ENCODE assay signal across 8 mouse cellular contexts in the genomic region with DNA sequence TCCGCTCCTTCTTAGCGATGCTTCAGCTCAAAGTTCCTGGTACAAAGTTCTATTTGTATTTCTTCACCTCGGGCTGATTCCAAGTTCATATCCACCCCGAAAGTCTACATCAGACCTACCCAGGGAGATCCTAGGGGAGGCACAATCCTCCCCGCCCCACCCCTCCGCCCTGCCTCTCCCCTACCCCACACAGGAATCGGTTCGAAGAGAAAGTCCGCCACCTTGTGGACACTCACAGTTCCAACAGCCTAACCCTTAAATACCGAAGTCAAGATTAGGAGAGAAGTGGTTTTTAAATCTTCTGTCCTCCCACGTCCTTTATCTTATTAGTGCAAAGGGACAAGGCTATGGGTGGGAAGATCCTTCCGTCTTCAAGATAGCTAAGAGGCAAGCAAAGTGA. TPM values are rescaled to one million over a fixed set of nuclear protein-coding genes. Genes with fewer than 3 reads are reported as not detected.
DNase-seq lines count a peak whose midpoint lies in the region; ATAC-seq and TF ChIP-seq lines count a peak whose summit lies in the region.

No protein-coding gene starts in this region.

- ATAC-seq in embryonic facial prominence, embryonic 12.5 days (ENCODE audit: insufficient number of reproducible peaks, insufficient read depth, low FRiP score, low TSS enrichment) = no peak
- no peak for ATAC-seq in kidney, embryonic 14.5 days (ENCODE audit: low FRiP score, low TSS enrichment)
- ATAC-seq in liver, embryonic 13.5 days (ENCODE audit: low read depth) = no peak
- peak; percentile 32; the same call in 1 of the 2 replicates for ATAC-seq in neural tube, embryonic 13.5 days (ENCODE audit: low read depth)

- peak overlapping the region; percentile 39 for H3K4me2 ChIP-seq in embryonic facial prominence, embryonic 12.5 days (replicated peaks)
- peak overlapping the region; percentile 35 for H3K4me2 ChIP-seq in kidney, embryonic 14.5 days (replicated peaks; ENCODE audit: low read depth, low read length)
- peak overlapping the region; percentile 21; the same call in 1 of the 2 replicates for H3K4me2 ChIP-seq in liver, embryonic 13.5 days
- peak overlapping the region; percentile 44 for H3K4me2 ChIP-seq in neural tube, embryonic 13.5 days

- TF ChIP-seq CTCF in testis, adult 2 months (IDR thresholded peaks at IDR 0.05; ENCODE audit: control insufficient read depth, insufficient read depth, insufficient replicate concordance, low read depth, low read length) = peak; percentile 61; the same call in 1 of the 2 replicates

- no peak for TF ChIP-seq POLR2A in testis, adult 2 months (IDR thresholded peaks at IDR 0.05; ENCODE audit: control insufficient read depth, low read depth, low read length)

- no peak overlapping the region for H3K4me3 ChIP-seq in embryonic facial prominence, embryonic 12.5 days
- H3K4me3 ChIP-seq in heart, embryonic 10.5 days = peak overlapping the region; percentile 39
- H3K4me3 ChIP-seq in kidney, embryonic 14.5 days (ENCODE audit: low read length) = 0 out of 2 replicates have a peak overlapping the region, but pooled peaks have one; percentile 4
- no peak overlapping the region for H3K4me3 ChIP-seq in liver, embryonic 13.5 days (replicated peaks)
- H3K4me3 ChIP-seq in neural tube, embryonic 13.5 days = no peak overlapping the region; the same call in 1 of the 2 replicates
- no peak overlapping the region for H3K4me3 ChIP-seq in testis, adult 2 months (ENCODE audit: control insufficient read depth, low read depth, low read length)

- H3K27me3 ChIP-seq in embryonic facial prominence, embryonic 12.5 days = no peaks in the 10 kb centered on the region
- peaks cover 20% of the 10 kb centered on the region for H3K27me3 ChIP-seq in heart, embryonic 10.5 days (ENCODE audit: insufficient read depth, poor library complexity, severe bottlenecking)
- no peaks in the 10 kb centered on the region for H3K27me3 ChIP-seq in kidney, embryonic 14.5 days (ENCODE audit: control insufficient read depth, insufficient read depth, low read length)
- peaks cover 27% of the 10 kb centered on the region for H3K27me3 ChIP-seq in liver, embryonic 13.5 days
- 0 out of 2 replicates have a peak, but pooled peaks cover 8% of the 10 kb centered on the region for H3K27me3 ChIP-seq in neural tube, embryonic 13.5 days
- no peaks in the 10 kb centered on the region for H3K27me3 ChIP-seq in testis, adult 2 months (ENCODE audit: control insufficient read depth, insufficient read depth, low read length)

- WGBS in embryonic facial prominence, embryonic 12.5 days = 3% methylated on average over 12 of the region's 12 CpGs
- 4% methylated on average over 12 of the region's 12 CpGs for WGBS in heart, embryonic 10.5 days
- WGBS in kidney, embryonic 14.5 days = 3% methylated on average over 12 of the region's 12 CpGs
- 4% methylated on average over 12 of the region's 12 CpGs for WGBS in liver, embryonic 13.5 days (ENCODE audit: insufficient replicate concordance)
- WGBS in neural tube, embryonic 13.5 days = 5% methylated on average over 12 of the region's 12 CpGs

- H3K9me3 ChIP-seq in embryonic facial prominence, embryonic 12.5 days = no peaks in the 10 kb centered on the region
- no peaks in the 10 kb centered on the region for H3K9me3 ChIP-seq in heart, embryonic 10.5 days
- no peaks in the 10 kb centered on the region for H3K9me3 ChIP-seq in kidney, embryonic 14.5 days (ENCODE audit: control insufficient read depth, low read length)
- H3K9me3 ChIP-seq in liver, embryonic 13.5 days (replicated peaks) = no peaks in the 10 kb centered on the region
- no peaks in the 10 kb centered on the region for H3K9me3 ChIP-seq in neural tube, embryonic 13.5 days

- no peak overlapping the region for H3K9ac ChIP-seq in embryonic facial prominence, embryonic 12.5 days
- no peak overlapping the region for H3K9ac ChIP-seq in kidney, embryonic 14.5 days (ENCODE audit: low read depth, low read length)
- H3K9ac ChIP-seq in liver, embryonic 13.5 days = no peak overlapping the region
- no peak overlapping the region for H3K9ac ChIP-seq in neural tube, embryonic 13.5 days

- peaks cover 7% of the 10 kb centered on the region; the same call in 1 of the 2 replicates for H3K4me1 ChIP-seq in embryonic facial prominence, embryonic 12.5 days
- peaks cover 26% of the 10 kb centered on the region for H3K4me1 ChIP-seq in heart, embryonic 10.5 days
- H3K4me1 ChIP-seq in kidney, embryonic 14.5 days (ENCODE audit: control insufficient read depth, insufficient read depth, low read length) = 0 out of 2 replicates have a peak, but pooled peaks cover 3% of the 10 kb centered on the region
- H3K4me1 ChIP-seq in liver, embryonic 13.5 days (replicated peaks) = peaks cover 18% of the 10 kb centered on the region
- H3K4me1 ChIP-seq in neural tube, embryonic 13.5 days (replicated peaks) = peaks cover 46% of the 10 kb centered on the region
- peaks cover 2% of the 10 kb centered on the region for H3K4me1 ChIP-seq in testis, adult 2 months (ENCODE audit: control insufficient read depth, insufficient read depth, low read length)

- no peaks in the 10 kb centered on the region for H3K36me3 ChIP-seq in embryonic facial prominence, embryonic 12.5 days
- no peaks in the 10 kb centered on the region for H3K36me3 ChIP-seq in heart, embryonic 10.5 days
- H3K36me3 ChIP-seq in kidney, embryonic 14.5 days (ENCODE audit: control insufficient read depth, insufficient read depth, low read length) = no peaks in the 10 kb centered on the region
- H3K36me3 ChIP-seq in liver, embryonic 13.5 days = no peaks in the 10 kb centered on the region
- no peaks in the 10 kb centered on the region for H3K36me3 ChIP-seq in neural tube, embryonic 13.5 days
- no peaks in the 10 kb centered on the region for H3K36me3 ChIP-seq in testis, adult 2 months (ENCODE audit: control insufficient read depth, insufficient read depth, low read length)

- peak; percentile 71 for DNase-seq in 3T3-L1 (ENCODE audit: low read depth, low spot score)
- DNase-seq in adrenal gland, adult 8-10 months = peak; percentile 36
- DNase-seq in heart, embryonic 10.5 days (ENCODE audit: low spot score) = peak; percentile 79
- DNase-seq in liver, embryonic 13.5 days = peak; percentile 15

- H3K27ac ChIP-seq in embryonic facial prominence, embryonic 12.5 days = no peak overlapping the region
- no peak overlapping the region for H3K27ac ChIP-seq in heart, embryonic 10.5 days
- no peak overlapping the region for H3K27ac ChIP-seq in kidney, embryonic 14.5 days (ENCODE audit: low read depth, low read length)
- H3K27ac ChIP-seq in liver, embryonic 13.5 days = no peak overlapping the region
- H3K27ac ChIP-seq in neural tube, embryonic 13.5 days (replicated peaks) = no peak overlapping the region
- no peak overlapping the region for H3K27ac ChIP-seq in testis, adult 2 months (ENCODE audit: control insufficient read depth, insufficient read depth, low read depth, low read length)

RNA-seq across cellular contexts. Expression of a gene that starts 4.0 kb away (rescaled TPM):
- 10 to 100 TPM in 1 of 4 experiments, 1 to 10 TPM in 3; 8.1 to 10.0 (median 9.4) TPM for total RNA-seq in adrenal gland, adult 8-10 months (2022)
- 1.0 and 1.8 TPM in 2 replicates for polyA plus RNA-seq in embryonic facial prominence, embryonic 12.5 days (2016; fragmentation: Nextera tagmentation; extraction: Ambion mirVana)
- 1.7 and 1.8 TPM in 2 replicates for polyA plus RNA-seq in heart, embryonic 10.5 days (2016; fragmentation: Nextera tagmentation; extraction: Ambion mirVana)
- 1.7 TPM in 2 replicates for polyA plus RNA-seq in kidney, embryonic 14.5 days (2014; fragmentation: Nextera tagmentation; extraction: Ambion mirVana)
- polyA plus RNA-seq in liver, embryonic 13.5 days (2015; fragmentation: Nextera tagmentation; extraction: Ambion mirVana) = 1.5 and 2.0 TPM in 2 replicates
- polyA plus RNA-seq in neural tube, embryonic 13.5 days (2015; fragmentation: Nextera tagmentation; extraction: Ambion mirVana) = 0.87 and 0.98 TPM in 2 replicates
- 0.19 and 0.22 TPM in 2 replicates for polyA plus RNA-seq in testis, adult 2 months (2012; rRNA removed)

RNA-seq across cellular contexts. Expression of a gene that starts 31.4 kb away (rescaled TPM):
- 10 to 100 TPM; 23.4 to 37.2 (median 30.9) TPM for total RNA-seq in adrenal gland, adult 8-10 months (2022)
- polyA plus RNA-seq in embryonic facial prominence, embryonic 12.5 days (2016; fragmentation: Nextera tagmentation; extraction: Ambion mirVana) = 34.8 and 44.2 TPM in 2 replicates
- 21.7 and 22.6 TPM in 2 replicates for polyA plus RNA-seq in heart, embryonic 10.5 days (2016; fragmentation: Nextera tagmentation; extraction: Ambion mirVana)
- 27.0 and 27.7 TPM in 2 replicates for polyA plus RNA-seq in kidney, embryonic 14.5 days (2014; fragmentation: Nextera tagmentation; extraction: Ambion mirVana)
- polyA plus RNA-seq in liver, embryonic 13.5 days (2015; fragmentation: Nextera tagmentation; extraction: Ambion mirVana) = 10.7 and 14.0 TPM in 2 replicates
- 38.0 and 41.3 TPM in 2 replicates for polyA plus RNA-seq in neural tube, embryonic 13.5 days (2015; fragmentation: Nextera tagmentation; extraction: Ambion mirVana)
- 5.5 and 7.6 TPM in 2 replicates for polyA plus RNA-seq in testis, adult 2 months (2012; rRNA removed)

RNA-seq across cellular contexts. Expression of a gene that starts 31.5 kb away (rescaled TPM):
- total RNA-seq in adrenal gland, adult 8-10 months (2022) = 10 to 100 TPM; 20.1 to 26.5 (median 21.6) TPM
- 20.7 and 23.5 TPM in 2 replicates for polyA plus RNA-seq in embryonic facial prominence, embryonic 12.5 days (2016; fragmentation: Nextera tagmentation; extraction: Ambion mirVana)
- polyA plus RNA-seq in heart, embryonic 10.5 days (2016; fragmentation: Nextera tagmentation; extraction: Ambion mirVana) = 21.7 and 26.6 TPM in 2 replicates
- 11.8 and 19.2 TPM in 2 replicates for polyA plus RNA-seq in kidney, embryonic 14.5 days (2014; fragmentation: Nextera tagmentation; extraction: Ambion mirVana)
- 8.2 and 10.6 TPM in 2 replicates for polyA plus RNA-seq in liver, embryonic 13.5 days (2015; fragmentation: Nextera tagmentation; extraction: Ambion mirVana)
- polyA plus RNA-seq in neural tube, embryonic 13.5 days (2015; fragmentation: Nextera tagmentation; extraction: Ambion mirVana) = 14.2 and 15.4 TPM in 2 replicates
- polyA plus RNA-seq in testis, adult 2 months (2012; rRNA removed) = 1.1 and 1.8 TPM in 2 replicates

RNA-seq across cellular contexts. Expression of a gene that starts 57.2 kb away (rescaled TPM):
- under 1 TPM in 3 of 4 experiments, not detected in 1; 0.05 to 0.17 (median 0.09) TPM for total RNA-seq in adrenal gland, adult 8-10 months (2022)
- 25.2 and 34.6 TPM in 2 replicates for polyA plus RNA-seq in embryonic facial prominence, embryonic 12.5 days (2016; fragmentation: Nextera tagmentation; extraction: Ambion mirVana)
- polyA plus RNA-seq in heart, embryonic 10.5 days (2016; fragmentation: Nextera tagmentation; extraction: Ambion mirVana) = 0.04 TPM in 2 replicates
- polyA plus RNA-seq in kidney, embryonic 14.5 days (2014; fragmentation: Nextera tagmentation; extraction: Ambion mirVana) = 0.10 and 0.45 TPM in 2 replicates
- polyA plus RNA-seq in liver, embryonic 13.5 days (2015; fragmentation: Nextera tagmentation; extraction: Ambion mirVana) = 1.6 and 1.8 TPM in 2 replicates
- 3.7 and 11.5 TPM in 2 replicates for polyA plus RNA-seq in neural tube, embryonic 13.5 days (2015; fragmentation: Nextera tagmentation; extraction: Ambion mirVana)
- 0.09 and 0.12 TPM in 2 replicates for polyA plus RNA-seq in testis, adult 2 months (2012; rRNA removed)

Comparison
In these comparisons a context has a peak if more than half of its experiments do, and no peak if none do; other contexts are left out.
1. DNase-seq: peak in every context shown above with its lines; median percentile 79 in heart, embryonic 10.5 days; 71 in 3T3-L1; 36 in adrenal gland, adult 8-10 months; 15 in liver, embryonic 13.5 days.
2. H3K4me3 ChIP-seq: peak in heart, embryonic 10.5 days (single experiment) and kidney, embryonic 14.5 days (single experiment); none in embryonic facial prominence, embryonic 12.5 days (single experiment), liver, embryonic 13.5 days (single experiment), neural tube, embryonic 13.5 days (single experiment) and testis, adult 2 months (single experiment).
3. Peak in every context shown above with its lines, with median percentiles within 50 percentile points of each other: H3K4me2 ChIP-seq.